Mouse (Mus musculus) MN1 (cell line): ENCODE measurements around the gene Snx18.
A peak's percentile ranks its signal among the peaks of the same experiment; 100 is the strongest.

ENCODE experiments used
- DNase-seq: peaks from one replicate; pipeline ENCODE4 v3.0.0-alpha.2; 2016; ENCODE audit warnings: low spot score

Snx18 gene

DNA sequence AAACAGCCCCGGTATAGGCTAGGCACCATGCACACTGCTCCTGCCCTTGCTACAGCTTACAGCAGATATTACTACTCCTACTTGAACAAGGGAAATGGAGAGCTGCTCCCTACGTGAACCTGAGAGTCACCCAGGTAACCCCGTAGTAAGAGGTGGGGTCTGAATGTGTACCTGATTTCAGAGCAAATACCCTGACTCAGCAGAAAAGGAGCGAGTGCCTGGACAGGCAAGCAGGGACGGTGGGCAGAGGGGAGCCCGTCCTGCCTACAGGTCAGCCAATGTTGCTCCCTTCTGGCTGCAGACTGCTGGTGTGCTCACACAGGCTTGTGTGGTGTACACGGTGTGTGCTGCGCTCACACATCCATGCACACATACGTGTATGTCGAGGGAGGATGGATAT is 20.7 kb downstream of the Snx18 start:
- DNase-seq, result no peak

GRCm38 (mm10) chr13:113596821-113597541 is 21.4 kb downstream of the Snx18 start:
- no peak for DNase-seq

- no peak for DNase-seq
These were observed 22.4 kb downstream of the Snx18 start for GRCm38 (mm10) chr13:113595987-113596386.

DNA sequence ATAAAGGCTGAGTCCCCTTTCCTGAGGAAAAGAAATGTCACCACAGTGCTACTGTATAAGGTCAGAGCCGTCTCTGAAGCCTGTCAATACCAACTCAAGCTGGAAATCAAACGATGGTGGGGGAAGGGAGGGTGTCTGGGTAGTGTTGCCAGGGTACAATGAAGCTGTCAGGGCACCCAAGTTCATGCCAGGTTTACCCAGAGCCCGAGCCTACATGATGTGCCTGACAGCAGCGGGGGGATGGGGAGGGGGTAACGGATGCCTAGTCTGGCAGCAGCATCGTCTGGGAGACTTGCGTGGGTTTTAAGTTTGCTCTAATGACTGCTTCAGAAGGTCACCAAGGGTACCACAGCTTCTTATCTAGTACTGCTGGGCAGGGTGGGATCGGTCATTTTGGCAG is 23.1 kb downstream of the Snx18 start:
- DNase-seq, result no peak

- no peak for DNase-seq
These were observed 24.0 kb downstream of the Snx18 start for GRCm38 (mm10) chr13:113594361-113594760.

DNA sequence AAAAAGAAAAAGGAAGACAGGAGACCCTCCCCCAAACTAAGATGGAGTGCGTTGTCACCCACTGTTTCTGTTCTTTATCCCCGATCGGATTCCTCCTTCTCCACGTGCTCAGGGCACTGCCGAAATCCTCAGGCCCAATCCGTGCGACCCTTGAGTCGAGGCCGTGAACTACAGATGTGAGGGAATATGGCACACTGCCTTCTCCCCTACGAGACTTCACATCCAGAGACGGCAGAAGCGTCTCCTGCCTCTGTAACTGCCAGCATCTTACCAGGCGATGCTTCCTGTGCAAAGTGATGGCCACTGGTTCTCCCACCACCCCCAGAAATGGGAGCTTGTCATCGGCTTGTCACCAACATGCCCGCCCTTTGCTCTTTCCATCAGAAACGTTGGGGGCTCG is 24.7 kb downstream of the Snx18 start:
- DNase-seq, result no peak

- DNase-seq, result no peak
These were observed 25.6 kb downstream of the Snx18 start for GRCm38 (mm10) chr13:113592703-113593200.

DNA sequence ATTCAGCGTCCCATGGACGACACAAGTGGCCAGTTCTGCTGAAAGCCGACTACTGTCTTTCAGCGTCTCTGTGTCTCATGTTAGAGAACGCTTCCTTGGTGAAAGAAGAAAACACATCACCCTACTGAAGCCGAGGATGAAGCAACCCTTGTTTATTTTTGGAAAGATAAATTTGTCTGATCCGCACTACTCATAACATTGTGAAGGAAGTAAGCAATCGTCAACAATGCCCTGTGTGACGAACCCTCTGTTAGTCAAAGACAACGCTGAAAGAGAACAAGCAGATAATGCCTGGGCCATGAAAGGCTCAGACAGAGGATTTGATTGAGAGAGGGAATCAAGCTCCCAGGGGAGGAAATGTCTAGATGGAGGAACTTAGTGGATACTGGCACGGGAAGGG is 27.0 kb downstream of the Snx18 start:
- no peak for DNase-seq

- no peak for DNase-seq
These were observed 28.1 kb downstream of the Snx18 start for GRCm38 (mm10) chr13:113590216-113590615.

GRCm38 (mm10) chr13:113589499-113589898 is 28.9 kb downstream of the Snx18 start:
- DNase-seq, result no peak

DNA sequence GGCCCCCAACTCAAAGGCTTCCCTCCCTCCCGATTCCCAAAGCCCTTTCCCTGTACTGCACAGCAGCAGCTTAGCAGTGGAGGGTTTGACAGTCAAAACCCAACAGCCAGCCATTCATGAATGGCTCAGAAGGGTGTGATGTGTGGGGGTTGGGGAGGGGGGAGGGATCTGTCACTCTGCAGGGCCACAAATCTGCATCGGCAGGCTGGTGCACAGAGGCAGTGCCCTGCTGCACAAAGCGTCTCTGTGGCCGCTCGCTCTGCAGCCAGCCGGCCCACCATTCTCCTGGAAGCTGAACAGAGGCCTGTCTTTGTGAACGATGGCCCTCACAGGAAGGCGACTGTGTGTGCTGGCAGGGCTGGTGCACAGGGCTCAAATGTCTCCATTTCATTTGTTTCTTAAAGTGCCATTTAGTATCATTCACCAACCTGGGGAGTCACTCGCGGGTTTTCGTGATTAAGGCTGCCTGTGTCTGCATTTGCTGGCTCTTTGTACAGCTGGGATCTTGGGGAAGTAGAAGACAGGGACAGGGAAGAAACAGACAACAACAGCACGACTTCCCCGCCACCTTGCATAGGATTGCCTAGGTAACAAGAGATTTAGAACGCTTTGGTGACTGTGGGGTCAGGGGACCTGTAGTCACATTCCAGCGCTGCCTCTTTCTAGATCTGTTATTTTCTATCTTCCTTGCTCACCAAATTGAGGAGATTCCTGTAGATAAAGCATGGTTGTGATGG is 31.0 kb downstream of the Snx18 start:
- no peak for DNase-seq

GRCm38 (mm10) chr13:113585606-113586005 is 32.8 kb downstream of the Snx18 start:
- no peak for DNase-seq

DNA sequence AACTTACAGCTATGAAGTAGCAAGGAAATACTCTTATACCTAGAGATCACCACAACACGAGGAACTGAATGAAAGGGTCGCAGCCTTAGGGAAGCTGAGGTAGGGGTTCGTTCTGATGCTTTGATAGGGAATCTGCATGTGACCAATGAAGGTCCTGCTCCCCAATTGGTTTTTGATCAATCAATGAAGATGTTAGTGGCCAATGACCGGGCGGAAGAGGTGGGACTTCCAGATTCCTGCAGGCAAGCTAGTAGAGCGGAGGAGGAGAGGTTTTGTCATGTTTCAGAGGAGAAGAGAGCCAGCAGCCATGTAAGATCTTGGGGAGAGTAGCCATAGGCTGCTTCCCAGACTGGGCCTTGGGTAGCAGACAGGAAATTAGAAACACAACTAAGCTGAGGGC is 33.9 kb downstream of the Snx18 start:
- DNase-seq, result no peak

GRCm38 (mm10) chr13:113583563-113583962 is 34.8 kb downstream of the Snx18 start:
- no peak for DNase-seq

DNA sequence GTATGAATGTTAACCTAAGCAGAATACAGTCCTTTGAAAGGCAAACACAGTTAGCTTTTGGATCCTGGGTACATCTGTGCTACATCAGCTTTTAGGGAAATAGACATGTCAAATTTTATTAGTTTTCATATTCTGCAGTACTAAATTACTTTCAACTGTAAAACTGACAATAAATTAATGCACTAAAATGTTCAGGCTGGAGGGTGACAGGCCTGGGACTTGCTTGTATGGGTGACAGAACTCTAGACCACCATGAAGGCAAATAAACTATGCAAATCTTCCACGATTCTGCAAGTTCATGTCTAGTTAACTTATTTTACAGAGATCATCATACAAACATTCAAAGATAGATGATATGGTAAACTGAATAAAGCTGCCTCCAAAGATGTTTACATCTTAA is 36.3 kb downstream of the Snx18 start:
- no peak for DNase-seq

- DNase-seq, result no peak
These were observed 36.9 kb downstream of the Snx18 start for GRCm38 (mm10) chr13:113581436-113581835.

DNA sequence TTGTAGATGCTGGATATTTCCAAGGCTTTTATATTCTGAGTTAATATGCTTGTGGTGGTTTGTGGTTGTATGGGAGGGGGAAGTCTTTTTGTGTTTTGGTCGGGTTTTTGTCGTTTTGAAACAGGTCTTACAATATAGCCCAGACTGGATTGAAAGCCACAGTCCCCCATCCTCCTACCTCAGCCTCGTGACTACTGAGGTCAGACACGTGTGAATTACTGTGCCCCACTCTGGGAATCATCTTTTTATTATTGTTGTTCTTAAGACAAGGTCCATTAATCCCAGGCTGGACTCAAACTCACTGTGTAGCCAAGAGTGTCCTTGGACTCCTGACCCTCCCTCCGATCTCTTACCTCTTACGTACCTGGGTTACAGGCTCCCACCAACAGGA is 38.0 kb downstream of the Snx18 start:
- DNase-seq, result no peak

GRCm38 (mm10) chr13:113579788-113580399 is 38.5 kb downstream of the Snx18 start:
- peak; percentile 52 for DNase-seq

DNA sequence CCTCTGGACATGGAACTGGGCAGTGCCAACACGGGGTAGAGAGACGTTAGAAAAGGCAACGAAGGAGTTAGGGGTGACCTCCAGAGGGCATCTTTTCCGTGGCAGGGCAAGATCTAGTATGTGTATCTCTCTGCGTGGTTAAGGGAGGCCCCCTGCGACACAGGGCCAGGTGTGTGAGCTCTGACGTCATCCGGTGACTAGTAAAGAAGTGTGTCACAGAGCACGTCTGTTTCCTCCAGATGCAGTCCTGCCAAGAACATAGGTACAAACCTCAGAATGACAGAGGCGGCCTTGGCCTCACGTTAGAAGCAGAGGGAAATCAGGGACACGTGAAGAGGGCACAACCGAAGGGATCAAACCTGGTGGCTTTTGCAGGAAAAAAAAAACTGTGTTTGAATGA is 44.1 kb downstream of the Snx18 start:
- DNase-seq, result no peak

DNA sequence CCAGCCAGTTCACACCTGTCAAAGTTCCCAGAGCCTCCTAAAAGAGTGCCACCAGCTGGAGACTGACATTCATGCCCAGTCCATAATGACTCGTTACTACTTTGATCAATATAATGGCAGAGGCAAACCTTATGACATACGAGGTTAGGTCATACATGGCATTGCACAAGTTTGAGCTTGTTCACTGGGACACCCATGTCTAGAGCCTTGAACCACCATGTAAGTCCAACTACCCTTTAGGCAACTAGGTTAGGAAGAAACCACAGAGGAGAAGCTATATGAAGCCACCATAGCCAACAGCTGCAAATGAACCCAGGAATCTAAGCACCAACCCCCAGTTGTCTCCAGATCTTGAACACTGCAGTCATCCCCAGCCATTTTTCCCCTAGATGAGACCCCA is 45.0 kb downstream of the Snx18 start:
- no peak for DNase-seq

DNA sequence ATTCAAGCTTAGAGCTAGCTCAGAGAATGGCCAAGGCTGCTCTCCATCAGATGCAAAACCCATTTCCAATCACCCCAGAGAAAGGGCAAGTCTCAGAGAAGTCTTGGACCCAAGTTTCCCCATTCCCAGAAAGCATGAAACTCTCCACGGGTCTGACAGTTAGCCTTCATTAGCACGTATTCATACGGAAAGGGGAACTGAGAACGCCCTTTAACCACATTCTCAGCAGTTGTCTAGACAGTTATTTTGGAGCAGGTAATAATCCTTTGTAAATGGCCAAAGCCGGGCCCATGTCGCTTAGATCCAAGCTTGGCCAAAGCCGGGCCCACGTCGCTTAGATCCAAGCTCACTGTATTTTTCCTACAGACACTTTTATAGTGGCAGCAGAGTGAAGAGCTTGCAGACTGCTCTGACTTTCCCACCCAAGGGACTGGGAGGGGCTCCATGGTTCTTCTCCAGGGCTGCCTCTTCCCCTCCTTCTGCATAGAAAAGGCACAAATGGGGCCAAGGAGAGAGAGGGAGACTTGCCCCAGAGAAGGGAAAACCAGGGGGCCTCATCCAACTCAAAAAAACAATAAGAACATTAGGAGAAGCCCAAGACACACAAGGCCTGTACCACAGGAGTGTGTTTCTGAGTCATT is 46.2 kb downstream of the Snx18 start:
- no peak for DNase-seq

DNA sequence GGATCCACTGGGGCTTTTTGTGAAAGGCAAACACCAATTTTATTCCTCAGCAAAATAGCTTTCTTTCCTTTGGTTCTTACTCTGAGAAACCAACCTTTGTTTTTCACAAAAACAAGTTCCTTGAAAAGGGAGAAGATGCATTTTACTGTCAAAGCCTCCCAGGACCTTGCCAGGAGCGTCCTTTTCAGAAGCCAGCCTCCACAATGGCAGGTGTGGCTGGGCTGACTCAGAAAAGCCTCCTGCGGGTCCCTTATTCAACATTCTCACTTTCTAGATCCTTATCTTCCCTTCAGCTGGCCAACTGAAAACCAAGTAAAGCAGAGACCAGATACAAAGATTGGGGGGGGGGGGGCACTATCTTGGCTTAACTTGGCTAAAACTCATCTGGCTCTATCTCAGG is 48.8 kb downstream of the Snx18 start:
- DNase-seq, result no peak

DNA sequence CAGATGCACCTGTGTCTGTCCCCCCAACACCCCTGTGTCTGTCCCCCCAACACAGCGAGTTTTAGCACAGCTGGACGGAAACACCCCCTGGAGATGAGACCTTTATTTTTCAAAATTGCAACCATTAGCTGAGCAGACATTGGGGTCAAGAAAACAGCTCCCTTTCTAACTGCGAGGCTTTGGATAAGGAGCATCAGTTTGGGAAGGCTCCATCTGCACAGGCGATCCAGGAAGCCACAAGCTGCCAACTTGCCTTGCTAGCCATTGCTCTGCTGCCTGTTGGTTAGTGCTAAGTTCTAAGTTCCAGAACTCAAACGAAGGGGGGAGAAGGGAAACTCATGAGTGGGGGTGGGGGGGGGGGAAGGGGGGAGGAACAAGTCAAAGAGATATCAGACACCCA is 51.4 kb downstream of the Snx18 start:
- no peak for DNase-seq
